Mouse (Mus musculus) myocyte (in vitro differentiated cells): ENCODE results near the gene Tram2.

Experiments
- CEBPB ChIP-seq: IDR thresholded peaks from 2 replicates; pipeline ENCODE4 v1.6.1; 2011; ENCODE audit warnings: mild to moderate bottlenecking, moderate library complexity; ENCODE audit not compliant: poor library complexity, insufficient read depth, severe bottlenecking
- E2F4 ChIP-seq: IDR thresholded peaks from one replicate; pipeline ENCODE4 v1.6.1; 2011; ENCODE audit warnings: mild to moderate bottlenecking, control low read depth, moderate library complexity; ENCODE audit not compliant: insufficient read depth
- MAX ChIP-seq: IDR thresholded peaks from one replicate; pipeline ENCODE4 v1.6.1; 2011; ENCODE audit warnings: low read depth, mild to moderate bottlenecking, control low read depth
- MYOD1 ChIP-seq, 3 experiments: IDR thresholded peaks; one replicate each; pipeline ENCODE4 v1.6.1; 2011; ENCODE audit warnings: control low read depth in 2 of 3, low read depth in 2 of 3, mild to moderate bottlenecking in 2 of 3, moderate library complexity in 1 of 3; ENCODE audit not compliant: insufficient read length in 2 of 3, control insufficient read depth in 1 of 3
- MYOG ChIP-seq, 3 experiments: IDR thresholded peaks; one replicate each; pipeline ENCODE4 v1.6.1; 2011; ENCODE audit warnings: control low read depth in 2 of 3, low read depth in 2 of 3, mild to moderate bottlenecking in 2 of 3; ENCODE audit not compliant: insufficient read length in 2 of 3, control insufficient read depth in 1 of 3, insufficient read depth in 1 of 3
- POLR2A ChIP-seq: IDR thresholded peaks from one replicate; pipeline ENCODE4 v1.6.1; 2011; ENCODE audit warnings: low read depth, mild to moderate bottlenecking, control low read depth, moderate library complexity; ENCODE audit not compliant: insufficient read length
- POLR2AphosphoS2 ChIP-seq: IDR thresholded peaks from one replicate; pipeline ENCODE4 v1.6.1; 2011; ENCODE audit warnings: low read depth, control low read depth; ENCODE audit not compliant: insufficient read length
- REST ChIP-seq: IDR thresholded peaks from one replicate; pipeline ENCODE4 v1.6.1; 2011; ENCODE audit warnings: mild to moderate bottlenecking, control low read depth, moderate library complexity; ENCODE audit not compliant: insufficient read depth, insufficient read length
- SRF ChIP-seq: IDR thresholded peaks from one replicate; pipeline ENCODE4 v1.6.1; 2011; ENCODE audit warnings: low read depth; ENCODE audit not compliant: control insufficient read depth, insufficient read length
- TCF12 ChIP-seq: IDR thresholded peaks from one replicate; pipeline ENCODE4 v1.6.1; 2011; ENCODE audit warnings: mild to moderate bottlenecking, control low read depth; ENCODE audit not compliant: poor library complexity, insufficient read depth, severe bottlenecking
- TCF3 ChIP-seq: IDR thresholded peaks from one replicate; pipeline ENCODE4 v1.6.1; 2011; ENCODE audit warnings: low read depth, control low read depth; ENCODE audit not compliant: insufficient read length
- USF1 ChIP-seq: IDR thresholded peaks from one replicate; pipeline ENCODE4 v1.6.1; 2011; ENCODE audit warnings: low read depth, mild to moderate bottlenecking, control low read depth, moderate library complexity

DNA sequence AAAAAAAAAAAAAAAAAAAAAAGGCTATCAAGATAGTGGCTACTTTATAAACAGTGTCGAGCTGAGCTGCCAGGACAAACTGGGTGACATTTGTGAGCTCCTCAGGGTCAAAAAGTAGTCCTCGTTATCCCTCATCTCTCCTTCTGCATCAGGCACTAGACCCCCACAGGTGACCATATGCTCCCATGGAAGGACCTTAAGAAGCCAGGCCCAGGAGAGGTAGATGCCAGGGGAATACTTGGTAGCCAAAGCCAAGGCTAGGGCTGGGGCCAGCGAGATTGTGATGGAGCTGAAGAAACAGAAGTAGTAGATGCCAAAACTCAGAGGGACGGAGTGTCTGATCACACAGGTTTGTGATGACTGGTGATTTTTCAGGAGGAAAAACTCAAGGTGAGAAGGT lies 21.7 kb upstream of the Tram2 start:
- no peak for TF ChIP-seq CEBPB
- TF ChIP-seq POLR2A, result no peak
- TF ChIP-seq POLR2AphosphoS2, result no peak
- no peak for TF ChIP-seq TCF12
- no peak for TF ChIP-seq E2F4
- no peak for TF ChIP-seq TCF3
- no peak for TF ChIP-seq SRF
- TF ChIP-seq MAX, result no peak
- TF ChIP-seq USF1, result no peak
- TF ChIP-seq REST, result no peak
- TF ChIP-seq MYOD1 (IDR thresholded peaks at IDR 0.05; ENCODE audit: control insufficient read depth in 1 of 3, insufficient read length in 2 of 3, low read depth in 2 of 3), result no peak
- TF ChIP-seq MYOG (IDR thresholded peaks at IDR 0.05; ENCODE audit: control insufficient read depth in 1 of 3, insufficient read depth in 1 of 3, insufficient read length in 2 of 3, low read depth in 2 of 3), result no peak
